Mouse (Mus musculus) T-helper 17 cell (primary cell): ENCODE measurements at regions not wholly inside any gene's neighbourhood (a gene's known extent, or its start where the extent isn't known, plus 50 kb on each side); places are given as distances from the start of the nearest gene placed in this dataset.

Source experiments
- in situ Hi-C, 2 experiments: fragments of 300-600 bp; cut with MboI, MseI; formaldehyde crosslinking; loops; 1 replicate in 1 of 2; 2 replicates in 1 of 2; pipeline ENCODE4 v1.15.1; 2025; ENCODE audit warnings: high pct_unique_total_duplicates in 2 of 2

- in situ Hi-C loops = no loop called here
Observed at GRCm38 (mm10) chrX:99415701-99416100, 55.4 kb downstream of the Pja1 start.

- in situ Hi-C loops = no loop called here
Observed at GRCm38 (mm10) chrX:99410942-99411341, 60.1 kb downstream of the Pja1 start.

GRCm38 (mm10) chrX:99409858-99410257 is 61.2 kb downstream of the Pja1 start:
- in situ Hi-C loops = no loop called here

GRCm38 (mm10) chrX:99409331-99409730 is 61.7 kb downstream of the Pja1 start:
- in situ Hi-C loops = no loop called here

- in situ Hi-C loops = no loop called here
Observed at GRCm38 (mm10) chrX:99408804-99409203, 62.3 kb downstream of the Pja1 start.

GRCm38 (mm10) chrX:99405843-99406242 is 65.2 kb downstream of the Pja1 start:
- in situ Hi-C loops = no loop called here

GRCm38 (mm10) chrX:99403521-99404149 is 67.4 kb downstream of the Pja1 start:
- in situ Hi-C loops = loop anchor here in 1 of 2 experiments (5.0 kb wide), 1 partner anchor 104 kb away; no protein-coding TSS in a partner anchor

GRCm38 (mm10) chrX:99402841-99403520 is 68.1 kb downstream of the Pja1 start:
- in situ Hi-C loops = loop anchor here in 1 of 2 experiments (5.0 kb wide), 1 partner anchor 104 kb away; no protein-coding TSS in a partner anchor

GRCm38 (mm10) chrX:99397344-99397743 is 73.7 kb downstream of the Pja1 start:
- in situ Hi-C loops = loop anchor here in 1 of 2 experiments (25.0 kb wide), 1 partner anchor 540 kb away; no protein-coding TSS in a partner anchor

GRCm38 (mm10) chrX:99396180-99396579 is 74.9 kb downstream of the Pja1 start:
- in situ Hi-C loops = loop anchor here in 1 of 2 experiments (25.0 kb wide), 1 partner anchor 541 kb away; no protein-coding TSS in a partner anchor

- in situ Hi-C loops = loop anchor here in 1 of 2 experiments (25.0 kb wide), 1 partner anchor 542 kb away; no protein-coding TSS in a partner anchor
Observed at GRCm38 (mm10) chrX:99395067-99395466, 76.0 kb downstream of the Pja1 start.

GRCm38 (mm10) chrX:99391628-99392027 is 79.4 kb downstream of the Pja1 start:
- in situ Hi-C loops = loop anchor here in 1 of 2 experiments (25.0 kb wide), 1 partner anchor 546 kb away; no protein-coding TSS in a partner anchor

- in situ Hi-C loops = loop anchor here in 1 of 2 experiments (25.0 kb wide), 1 partner anchor 547 kb away; no protein-coding TSS in a partner anchor
Observed at GRCm38 (mm10) chrX:99390462-99390838, 80.6 kb downstream of the Pja1 start.

- in situ Hi-C loops = loop anchor here in 1 of 2 experiments (25.0 kb wide), 1 partner anchor 547 kb away; no protein-coding TSS in a partner anchor
Observed at GRCm38 (mm10) chrX:99389778-99390461, 81.2 kb downstream of the Pja1 start.

- in situ Hi-C loops = no loop called here
Observed at GRCm38 (mm10) chrX:99370711-99371110, 100.4 kb downstream of the Pja1 start.

GRCm38 (mm10) chrX:99369258-99369900 is 101.7 kb downstream of the Pja1 start:
- in situ Hi-C loops = no loop called here

GRCm38 (mm10) chrX:99364072-99364471 is 107.0 kb downstream of the Pja1 start:
- in situ Hi-C loops = no loop called here

- in situ Hi-C loops = no loop called here
Observed at GRCm38 (mm10) chrX:99360095-99360890, 110.8 kb downstream of the Pja1 start.

- in situ Hi-C loops = no loop called here
Observed at GRCm38 (mm10) chrX:99358784-99359183, 112.3 kb downstream of the Pja1 start.

- in situ Hi-C loops = no loop called here
Observed at GRCm38 (mm10) chrX:99358051-99358617, 112.9 kb downstream of the Pja1 start.
